Mouse (Mus musculus): ENCODE measurements at regions not wholly inside any gene's neighbourhood (a gene's known extent, or its start where the extent isn't known, plus 50 kb on each side); places are given as distances from the start of the nearest gene placed in this dataset.
A peak's percentile ranks its signal among the peaks of the same experiment; 100 is the strongest.

- DNase-seq (ENCODE audit: extremely low spot score in 1 of 2, low spot score in 2 of 2) = no peak
- TF ChIP-seq CTCF (IDR thresholded peaks at IDR 0.05) = no peak
- Histone ChIP-seq H3K4me3 (no peak overlapping the region), H3K27ac (no peak overlapping the region)
- intact Hi-C loops (cut with DNase I) = loop anchor here (5.0 kb wide), 3 partner anchors 389 to 1924 kb away; no protein-coding TSS in a partner anchor
Observed at GRCm38 (mm10) chr13:73031217-73031616, 229.1 kb upstream of the Irx4 start.

- peak; percentile 78 for TF ChIP-seq CTCF (IDR thresholded peaks at IDR 0.05)
- peak; percentile 53 to 63 for DNase-seq (ENCODE audit: extremely low spot score in 1 of 2, low spot score in 2 of 2)
- Histone ChIP-seq H3K27ac (no peak overlapping the region), H3K4me3 (no peak overlapping the region)
- intact Hi-C loops (cut with DNase I) = loop anchor here (5.0 kb wide), 3 partner anchors 391 to 1926 kb away; no protein-coding TSS in a partner anchor
Observed at GRCm38 (mm10) chr13:73033055-73033454, 227.2 kb upstream of the Irx4 start.

GRCm38 (mm10) chr13:73034065-73034831 lies 226.0 kb upstream of the Irx4 start:
- no peak for TF ChIP-seq CTCF (IDR thresholded peaks at IDR 0.05)
- no peak overlapping the region for H3K4me3 ChIP-seq
- DNase-seq (ENCODE audit: extremely low spot score in 1 of 2, low spot score in 2 of 2) = peak in 1 of 2 experiments; percentile 20
- H3K27ac ChIP-seq = no peak overlapping the region
- intact Hi-C loops (cut with DNase I) = loop anchor here (5.0 kb wide), 3 partner anchors 392 to 1927 kb away; no protein-coding TSS in a partner anchor

DNA sequence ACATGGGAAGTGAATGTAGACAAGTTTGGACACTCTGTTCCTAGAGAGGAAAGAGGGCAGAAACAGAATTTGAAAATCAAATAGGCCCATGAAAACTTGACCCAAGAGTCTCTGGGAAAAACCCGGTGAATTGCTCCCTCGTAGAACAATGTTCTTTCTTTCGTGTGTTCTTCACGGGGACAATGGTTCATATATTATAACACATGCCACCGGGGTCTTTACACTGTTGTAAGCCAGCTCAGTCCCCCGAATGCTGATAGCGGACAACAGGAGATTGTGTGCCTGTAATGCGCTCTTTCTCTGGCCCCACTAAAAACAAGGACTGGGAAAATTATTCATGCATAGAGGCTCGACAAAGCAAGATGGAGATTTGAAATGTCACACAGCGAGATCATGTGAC lies 225.4 kb upstream of the Irx4 start:
- Histone ChIP-seq H3K27ac (no peak overlapping the region), H3K4me3 (no peak overlapping the region)
- TF ChIP-seq CTCF (IDR thresholded peaks at IDR 0.05) = no peak
- intact Hi-C loops (cut with DNase I) = loop anchor here (5.0 kb wide), 3 partner anchors 393 to 1928 kb away; no protein-coding TSS in a partner anchor
- DNase-seq (ENCODE audit: extremely low spot score in 1 of 2, low spot score in 2 of 2) = no peak

DNA sequence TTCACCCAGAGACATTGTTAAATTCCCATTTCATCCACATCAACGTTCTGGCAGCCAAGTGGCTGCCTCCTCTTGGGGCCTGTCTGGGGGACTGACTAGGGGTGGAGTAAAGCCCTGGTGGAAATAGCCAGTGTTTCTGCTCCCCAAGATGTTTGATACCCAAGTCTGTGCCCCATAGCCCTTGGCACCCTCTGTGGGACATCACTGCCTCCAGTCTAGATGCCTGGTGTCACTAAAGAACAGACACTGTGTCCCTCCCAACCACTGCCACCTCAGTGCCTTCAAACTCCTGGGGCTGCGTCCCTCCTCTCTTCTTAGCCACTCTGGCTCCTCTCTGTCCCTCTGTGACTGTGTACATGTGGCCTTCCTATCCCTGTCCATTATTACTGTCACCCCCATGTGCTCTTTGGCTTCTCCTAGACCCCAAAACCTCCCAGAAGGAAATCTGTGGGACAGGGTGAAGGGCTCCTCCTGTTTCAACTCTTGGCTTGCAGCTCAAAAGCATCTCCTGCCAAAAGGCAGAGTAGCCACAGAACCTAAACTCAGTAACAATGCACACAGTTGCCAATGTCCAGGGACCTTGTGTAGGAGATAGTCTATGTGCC lies 224.8 kb upstream of the Irx4 start:
- TF ChIP-seq CTCF (IDR thresholded peaks at IDR 0.05) = no peak
- intact Hi-C loops (cut with DNase I) = no loop called here
- DNase-seq (ENCODE audit: extremely low spot score in 1 of 2, low spot score in 2 of 2) = no peak
- Histone ChIP-seq H3K4me3 (no peak overlapping the region), H3K27ac (no peak overlapping the region)

- no peak overlapping the region for H3K4me3 ChIP-seq
- H3K27ac ChIP-seq = no peak overlapping the region
- no peak for TF ChIP-seq CTCF (IDR thresholded peaks at IDR 0.05)
- DNase-seq (ENCODE audit: extremely low spot score in 1 of 2, low spot score in 2 of 2) = no peak
- intact Hi-C loops (cut with DNase I) = no loop called here
Observed at GRCm38 (mm10) chr13:73039731-73040130, 220.5 kb upstream of the Irx4 start.

- intact Hi-C loops (cut with DNase I) = no loop called here
- DNase-seq (ENCODE audit: extremely low spot score in 1 of 2, low spot score in 2 of 2) = peak in 1 of 2 experiments; percentile 7
- Histone ChIP-seq H3K27ac (no peak overlapping the region), H3K4me3 (no peak overlapping the region)
- TF ChIP-seq CTCF (IDR thresholded peaks at IDR 0.05) = no peak
Observed at GRCm38 (mm10) chr13:73041233-73042040, 218.8 kb upstream of the Irx4 start.

DNA sequence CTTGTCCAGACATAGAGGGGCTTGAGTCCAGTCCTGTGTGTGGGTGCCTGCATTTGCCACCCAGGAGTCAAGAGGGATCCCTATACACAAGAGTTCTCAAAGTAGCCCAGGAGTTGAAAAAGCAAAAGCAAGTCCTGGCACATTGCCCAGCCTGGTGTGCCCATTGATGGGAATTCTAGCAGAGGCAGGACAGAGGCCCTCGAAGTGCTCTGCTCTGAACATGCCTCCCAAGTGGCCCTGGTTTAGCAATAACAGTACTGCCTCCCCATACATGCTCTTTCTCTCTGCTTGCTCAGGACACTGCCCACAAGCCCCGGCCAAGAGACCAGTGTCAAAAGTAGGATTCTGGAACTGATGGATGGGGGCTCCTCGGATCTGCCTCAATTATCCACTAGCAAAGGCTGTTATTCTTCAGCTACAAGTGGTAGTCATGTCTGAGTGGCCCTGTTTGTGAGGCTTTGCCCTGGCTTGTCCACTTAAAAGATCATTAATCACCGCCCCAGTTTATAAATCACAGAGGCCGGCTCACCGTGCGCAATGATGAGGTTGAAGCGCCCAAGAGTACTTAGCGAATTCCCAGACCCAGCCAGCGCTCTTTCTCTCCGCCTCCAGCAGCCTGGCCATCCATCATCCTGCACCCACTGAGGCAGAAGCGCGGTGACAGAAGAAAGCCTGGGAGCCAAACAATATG lies 190.3 kb upstream of the Irx4 start:
- no peak for DNase-seq (ENCODE audit: extremely low spot score in 1 of 2, low spot score in 2 of 2)
- no peak for TF ChIP-seq CTCF (IDR thresholded peaks at IDR 0.05)
- intact Hi-C loops (cut with DNase I) = no loop called here
- Histone ChIP-seq H3K27ac (no peak overlapping the region), H3K4me3 (no peak overlapping the region)

GRCm38 (mm10) chr13:73070531-73070908 lies 189.8 kb upstream of the Irx4 start:
- Histone ChIP-seq H3K4me3 (no peak overlapping the region), H3K27ac (no peak overlapping the region)
- DNase-seq (ENCODE audit: extremely low spot score in 1 of 2, low spot score in 2 of 2) = no peak
- TF ChIP-seq CTCF (IDR thresholded peaks at IDR 0.05) = no peak
- intact Hi-C loops (cut with DNase I) = no loop called here

DNA sequence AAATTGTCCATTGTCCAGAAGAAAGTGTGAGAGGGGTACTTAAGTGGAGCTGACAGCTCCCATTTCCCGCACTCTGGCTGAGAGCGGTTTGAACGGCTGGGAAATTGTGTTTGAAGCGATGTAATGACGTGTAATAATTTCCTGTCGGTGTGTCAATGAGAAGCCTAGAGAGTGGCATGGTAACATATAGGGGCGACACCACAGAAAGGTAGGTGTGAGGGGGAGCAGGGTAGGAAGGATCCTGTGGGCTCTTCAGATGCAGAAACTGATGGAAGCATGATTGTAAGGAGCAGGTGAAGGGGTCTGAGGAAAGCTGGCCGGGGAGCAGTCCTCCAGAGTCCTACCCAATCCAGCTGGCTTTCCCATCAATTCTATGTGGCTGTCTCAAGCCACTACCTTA lies 189.2 kb upstream of the Irx4 start:
- no peak for TF ChIP-seq CTCF (IDR thresholded peaks at IDR 0.05)
- intact Hi-C loops (cut with DNase I) = no loop called here
- H3K27ac ChIP-seq = no peak overlapping the region

More for the DNA sequence above, 189.2 kb upstream of the Irx4 start:
- no peak overlapping the region for H3K4me3 ChIP-seq
- DNase-seq (ENCODE audit: extremely low spot score in 1 of 2, low spot score in 2 of 2) = no peak
